Mouse (Mus musculus) frontal cortex, adult 2 months (tissue): Measurements from ENCODE around the gene Ripk4. TPM values are rescaled to one million over a fixed set of nuclear protein-coding genes. Genes with fewer than 3 reads are reported as not detected.
A peak's percentile ranks its signal among the peaks of the same experiment; 100 is the strongest.

Source experiments
- DNase-seq, 2 experiments: peaks; one replicate each; pipeline ENCODE4 v3.0.0; 2022; ENCODE audit warnings: low spot score in 1 of 2; ENCODE audit errors: extremely low spot score in 1 of 2
- polyA plus RNA-seq: library from polyadenylated mRNA; depleted of rRNA; stranded (reverse); fragments of >200 nt; gene quantifications from 2 replicates; pipeline ENCODE4 v1.2.3, GENCODE M21; 2012; rRNA removed

The Ripk4 gene
- polyA plus RNA-seq = 0.71 and 0.86 TPM in 2 replicates

GRCm38 (mm10) chr16:97763061-97763989, at the start of gene Ripk4:
Ripk4 (minus strand) TSS chr16:97763787.
- no peak for DNase-seq

- DNase-seq = peak in 1 of 2 experiments; percentile 54
Observed at GRCm38 (mm10) chr16:97808881-97809280, 45.3 kb upstream of the Ripk4 start.

DNA sequence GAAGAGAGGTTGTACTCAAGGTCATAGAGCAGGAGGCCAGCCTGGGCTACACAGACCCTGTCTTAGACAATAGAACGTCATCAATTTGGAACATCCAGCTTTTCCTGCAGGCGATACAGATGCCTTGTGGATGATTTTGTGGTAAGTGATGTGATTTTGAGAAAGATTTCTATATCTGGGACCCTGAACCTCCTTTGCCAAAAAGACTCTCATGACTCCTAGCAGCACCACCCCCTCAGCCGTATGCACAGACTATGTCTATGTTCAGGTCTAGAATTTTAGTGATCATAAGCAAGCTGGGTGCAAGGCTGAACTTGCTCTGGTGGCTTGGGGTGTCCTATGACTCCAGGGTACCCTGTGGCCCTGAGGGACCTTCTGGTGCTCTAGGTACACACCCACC, 42.1 kb upstream of the Ripk4 start:
- peak in 1 of 2 experiments; percentile 28 for DNase-seq

DNA sequence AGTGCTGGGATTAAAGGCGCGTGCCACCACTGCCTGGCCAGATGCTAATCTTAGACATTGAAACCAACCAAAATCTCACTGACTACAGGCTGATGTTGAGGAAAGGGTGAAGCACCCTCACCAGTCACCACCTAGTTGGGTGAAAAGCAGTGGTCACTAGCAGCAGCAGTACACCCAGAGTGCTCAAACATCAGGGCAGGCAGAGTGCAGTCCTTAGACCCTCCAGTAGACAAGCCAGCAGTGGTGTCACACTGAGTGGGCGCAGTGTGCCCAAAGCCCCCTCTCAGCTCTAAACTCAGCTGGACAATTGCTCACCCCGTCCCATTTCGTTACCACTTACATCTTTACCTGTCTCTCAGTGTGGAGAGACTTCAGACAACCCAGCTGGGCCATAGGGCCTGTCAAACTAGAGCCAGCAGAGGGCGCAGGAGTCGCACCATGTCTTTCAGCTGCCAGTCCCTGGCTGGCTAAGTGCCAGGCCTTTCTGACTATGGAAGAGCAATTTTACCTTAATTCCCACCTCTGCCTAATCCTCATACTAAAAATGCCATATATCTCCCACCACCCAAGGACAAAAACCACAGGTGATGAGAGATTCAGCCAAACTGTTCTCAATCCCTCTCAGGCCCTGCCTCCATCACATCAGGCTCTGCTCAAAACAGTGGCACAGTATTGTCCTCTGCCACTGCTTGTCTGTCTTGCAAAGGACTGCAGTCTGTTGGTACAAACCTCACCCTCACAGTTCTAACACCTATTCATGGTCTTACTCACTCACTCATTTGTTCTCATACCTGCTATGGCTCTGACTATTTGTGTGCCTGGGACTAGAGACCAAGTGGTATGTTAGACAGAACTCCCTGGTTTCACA, 41.3 kb upstream of the Ripk4 start:
- peak; percentile 69 to 91 for DNase-seq

DNA sequence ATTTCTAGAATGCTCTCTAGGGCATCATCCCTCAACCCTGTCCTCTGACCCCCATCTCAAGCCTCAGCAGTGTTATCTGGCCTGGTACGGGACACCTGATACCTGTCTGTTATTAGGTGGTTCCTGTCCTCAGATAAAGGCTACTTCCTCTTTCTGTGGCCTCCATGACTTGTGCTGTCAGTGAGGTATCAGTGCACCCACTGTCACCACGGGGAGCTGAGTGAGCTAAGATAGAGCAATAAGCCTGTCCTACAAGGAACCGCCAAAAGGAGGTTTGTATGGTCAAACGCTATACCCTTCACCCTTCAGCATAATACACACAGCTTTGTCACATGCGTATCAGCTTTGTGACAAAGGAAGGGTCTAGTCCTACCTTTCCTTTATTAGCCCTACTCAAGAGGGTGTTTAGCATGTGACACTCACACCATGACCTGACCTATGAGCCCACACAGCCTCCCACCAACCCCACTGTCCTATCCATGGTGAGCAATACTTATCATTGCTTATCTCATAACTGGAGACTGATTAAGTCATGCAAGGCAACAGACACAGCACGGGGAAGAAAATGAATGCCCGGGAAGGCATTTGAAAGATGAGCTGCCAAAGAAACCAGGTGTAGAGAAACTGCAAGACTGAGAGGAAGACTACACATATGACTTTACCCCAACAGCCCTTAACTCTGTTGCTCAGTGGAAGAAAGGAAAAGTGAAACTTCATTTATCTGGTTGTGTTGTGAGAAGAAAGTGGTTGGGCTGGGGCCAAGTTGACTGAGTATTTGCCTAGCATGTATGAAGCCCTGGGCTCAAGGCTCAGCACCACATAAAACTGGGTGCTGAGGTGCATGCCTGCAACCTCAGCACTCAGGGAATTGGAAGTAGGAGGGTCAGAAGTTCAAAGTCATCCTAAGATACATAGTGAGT, 34.6 kb upstream of the Ripk4 start:
- DNase-seq = no peak

- DNase-seq = no peak
Observed at GRCm38 (mm10) chr16:97797212-97797611, 33.6 kb upstream of the Ripk4 start.

DNA sequence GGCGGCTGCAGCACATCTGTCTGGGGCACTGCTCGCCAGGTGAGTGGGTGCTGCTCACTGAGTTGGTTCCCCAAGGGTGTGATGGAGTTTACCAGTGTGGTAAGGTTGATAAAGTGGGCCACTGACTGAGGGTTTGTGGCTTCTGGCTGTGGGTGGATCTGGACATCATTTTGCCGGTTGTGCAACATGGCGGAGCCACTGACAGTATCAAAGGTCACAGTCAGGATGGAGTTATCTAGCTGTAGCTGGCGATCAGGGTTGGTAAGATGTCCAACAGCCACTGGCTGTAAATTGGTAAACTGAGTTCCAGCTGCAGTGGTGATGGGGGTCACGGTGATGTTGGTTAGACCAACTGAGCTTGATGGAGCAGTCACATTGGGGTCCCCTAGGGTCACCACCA, 30.7 kb upstream of the Ripk4 start:
- DNase-seq = no peak

DNA sequence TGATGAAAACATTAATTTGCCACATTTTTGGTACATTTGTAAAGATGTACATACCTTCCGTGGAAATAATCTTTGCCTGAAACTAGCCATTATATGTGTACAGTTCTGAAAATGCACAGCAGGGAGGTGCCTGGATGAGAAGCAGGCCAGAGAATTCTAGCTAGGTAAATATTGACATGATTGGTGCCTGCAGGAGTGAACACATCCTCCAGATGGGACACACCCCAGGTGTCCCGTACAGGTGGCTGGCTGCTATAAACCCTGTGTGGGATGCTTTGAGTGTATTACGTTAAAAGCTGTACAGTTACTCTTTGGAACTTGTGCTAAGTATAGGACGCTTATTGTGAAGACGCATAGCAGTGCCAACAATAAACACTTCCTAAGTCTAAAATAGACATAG, 19.5 kb upstream of the Ripk4 start:
- DNase-seq = no peak

DNA sequence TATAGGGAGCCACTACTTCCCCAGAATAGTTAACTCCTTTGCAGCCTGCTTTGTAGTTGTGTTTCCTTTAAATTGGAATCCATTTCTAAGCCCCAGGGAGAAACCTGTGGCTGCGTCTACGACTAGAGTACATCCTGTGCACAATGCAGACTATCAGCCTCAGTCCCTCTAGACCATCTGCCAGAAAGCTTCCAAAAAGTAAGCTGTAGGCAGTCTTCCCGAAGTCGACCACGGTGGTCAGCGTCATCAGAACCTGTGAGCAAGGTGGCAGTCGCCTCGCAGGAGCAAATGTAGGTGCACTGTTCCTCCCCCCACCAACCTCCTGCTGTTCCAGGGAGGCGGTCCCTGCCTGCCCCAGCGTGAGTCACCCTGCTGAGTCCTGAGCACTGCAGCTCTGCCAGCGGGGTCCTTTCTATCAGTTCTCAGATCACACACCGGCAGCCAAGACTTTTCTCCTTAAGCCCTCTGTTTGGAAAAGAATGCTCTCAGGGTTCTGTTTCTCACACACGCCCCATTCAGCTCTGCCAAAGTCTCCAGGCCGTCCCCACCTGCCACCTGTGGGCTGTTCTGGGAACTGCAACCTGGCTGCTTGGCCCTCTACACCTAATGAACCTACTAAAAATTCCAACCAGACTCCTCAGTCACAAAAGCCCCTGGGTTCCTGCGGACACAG, 14.9 kb upstream of the Ripk4 start:
- DNase-seq = peak; percentile 29 to 88

- DNase-seq = no peak
Observed at GRCm38 (mm10) chr16:97766501-97766900, 2.9 kb upstream of the Ripk4 start.

DNA sequence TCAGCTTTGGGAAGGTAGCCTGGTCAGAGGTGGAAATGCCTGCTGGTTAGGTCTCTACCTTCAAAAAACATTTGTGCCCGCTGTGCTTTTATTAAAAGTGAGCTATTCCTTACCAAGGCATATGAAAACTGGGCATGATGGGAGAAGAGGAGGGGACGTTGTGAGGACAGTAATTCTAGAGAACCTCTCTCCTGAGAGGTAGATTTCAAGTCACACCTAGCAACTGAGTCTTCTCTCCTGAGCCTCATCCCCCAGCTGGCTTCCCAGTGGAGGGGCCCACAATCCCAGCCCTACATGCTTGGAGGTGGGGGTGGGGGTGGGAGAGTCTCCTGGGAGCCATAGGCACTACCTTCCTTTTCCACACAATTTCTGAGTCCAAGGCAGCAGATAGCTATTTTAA, 1.0 kb upstream of the Ripk4 start:
- DNase-seq = no peak

GRCm38 (mm10) chr16:97763990-97764340, 378 bp upstream of the Ripk4 start:
- no peak for DNase-seq

- DNase-seq = no peak
Observed at GRCm38 (mm10) chr16:97761782-97762181, 1.8 kb downstream of the Ripk4 start.

DNA sequence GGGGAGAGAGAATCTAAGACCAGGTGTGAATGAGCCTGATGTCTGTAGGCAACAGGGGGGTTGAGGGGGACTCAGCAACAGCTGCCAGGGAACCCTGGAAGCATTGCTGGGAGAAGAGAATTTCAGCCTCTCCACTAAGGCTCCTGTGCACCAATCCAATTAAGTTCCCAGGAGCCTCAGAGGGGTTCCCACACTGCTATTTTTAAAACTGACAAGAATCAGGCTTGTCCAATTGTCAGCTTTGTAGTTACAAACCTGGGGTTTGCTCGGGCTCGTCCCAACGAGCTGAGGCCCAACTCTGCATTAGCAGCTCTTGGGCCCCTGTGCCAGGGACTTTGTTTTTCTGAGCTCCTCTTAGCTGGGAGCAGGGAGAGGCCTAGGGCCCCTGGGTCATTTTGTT, 3.9 kb downstream of the Ripk4 start:
- no peak for DNase-seq

GRCm38 (mm10) chr16:97758288-97758687, 5.3 kb downstream of the Ripk4 start:
- DNase-seq = no peak

- no peak for DNase-seq
Observed at GRCm38 (mm10) chr16:97756460-97756859, 7.1 kb downstream of the Ripk4 start.

- DNase-seq = no peak
Observed at GRCm38 (mm10) chr16:97752316-97752941, 11.2 kb downstream of the Ripk4 start.

- DNase-seq = peak in 1 of 2 experiments; percentile 8
Observed at GRCm38 (mm10) chr16:97751884-97752283, 11.7 kb downstream of the Ripk4 start.

DNA sequence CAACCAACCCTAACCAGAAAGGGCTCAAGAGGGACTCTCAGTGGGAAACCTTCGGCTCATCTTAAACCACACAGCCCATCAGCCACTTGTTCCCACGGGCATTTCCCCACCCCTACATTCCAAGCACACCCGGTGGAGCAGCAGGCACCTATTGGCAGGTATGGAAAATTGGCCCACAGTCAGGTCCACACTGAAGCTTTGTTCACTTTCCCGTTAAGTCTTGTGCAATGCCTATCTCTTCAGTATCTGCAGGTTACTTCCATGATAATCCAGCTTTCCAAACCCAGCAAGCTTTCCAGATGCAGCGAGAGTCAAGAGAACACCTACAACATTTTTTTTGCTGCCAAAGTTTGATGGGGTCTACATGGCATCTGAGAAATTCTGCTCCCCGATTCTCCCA, 15.2 kb downstream of the Ripk4 start:
- DNase-seq = no peak
